Mouse (Mus musculus) lung, embryonic 15.5 days (tissue): ENCODE results near the gene Steap3. TPM values are rescaled to one million over a fixed set of nuclear protein-coding genes. Genes with fewer than 3 reads are reported as not detected.

ENCODE experiments used
- ATAC-seq: fragments of 200-750 bp; cut with Nextera tagmentation; 2 replicates; pipeline ENCODE4 v1.8.0; 2017; ENCODE audit warnings: moderate number of reproducible peaks, borderline replicate concordance; ENCODE audit not compliant: low FRiP score, low TSS enrichment; ENCODE audit errors: extremely low read depth
- H3K27ac ChIP-seq: fragments of 300-500 bp; sonication (generic); 2 replicates; pipeline ENCODE4 v1.5.1; 2015; ENCODE audit warnings: moderate library complexity, mild to moderate bottlenecking, inconsistent platforms
- H3K27me3 ChIP-seq: fragments of 300-500 bp; sonication (generic); 2 replicates; pipeline ENCODE4 v1.6.1; 2015; ENCODE audit warnings: inconsistent platforms
- H3K36me3 ChIP-seq: fragments of 300-500 bp; sonication (generic); 2 replicates; pipeline ENCODE4 v1.6.1; 2015; ENCODE audit warnings: inconsistent platforms
- H3K4me1 ChIP-seq: fragments of 300-500 bp; sonication (generic); 2 replicates; pipeline ENCODE4 v1.6.1; 2015; ENCODE audit warnings: inconsistent platforms
- H3K4me2 ChIP-seq: fragments of 300-500 bp; sonication (generic); 2 replicates; pipeline ENCODE4 v1.6.1; 2015; ENCODE audit warnings: inconsistent platforms, mild to moderate bottlenecking, moderate library complexity
- H3K4me3 ChIP-seq: fragments of 300-500 bp; sonication (generic); 2 replicates; pipeline ENCODE4 v1.5.1; 2015; ENCODE audit warnings: mild to moderate bottlenecking, inconsistent platforms
- H3K9ac ChIP-seq: fragments of 300-500 bp; sonication (generic); 2 replicates; pipeline ENCODE4 v1.6.1; 2015; ENCODE audit warnings: inconsistent platforms
- H3K9me3 ChIP-seq: fragments of 300-500 bp; sonication (generic); 2 replicates; pipeline ENCODE4 v1.6.1; 2016; ENCODE audit warnings: inconsistent platforms
- WGBS: fragments of 180-500 bp; shearing (Covaris S2); methylation state at CpG from one replicate; pipeline ENCODE4 v1.1.7; 2015; 5-methylcytosine and 5-hydroxymethylcytosine counted together
- polyA plus RNA-seq: library from polyadenylated mRNA; unstranded; fragments of >200 nt; fragmentation: Nextera tagmentation; extraction: Ambion mirVana; gene quantifications from 2 replicates; pipeline ENCODE4 v1.2.1, GENCODE M21; 2015

Gene Steap3
- polyA plus RNA-seq, 1 experiment from 2014 or later: 3.0 TPM

DNA sequence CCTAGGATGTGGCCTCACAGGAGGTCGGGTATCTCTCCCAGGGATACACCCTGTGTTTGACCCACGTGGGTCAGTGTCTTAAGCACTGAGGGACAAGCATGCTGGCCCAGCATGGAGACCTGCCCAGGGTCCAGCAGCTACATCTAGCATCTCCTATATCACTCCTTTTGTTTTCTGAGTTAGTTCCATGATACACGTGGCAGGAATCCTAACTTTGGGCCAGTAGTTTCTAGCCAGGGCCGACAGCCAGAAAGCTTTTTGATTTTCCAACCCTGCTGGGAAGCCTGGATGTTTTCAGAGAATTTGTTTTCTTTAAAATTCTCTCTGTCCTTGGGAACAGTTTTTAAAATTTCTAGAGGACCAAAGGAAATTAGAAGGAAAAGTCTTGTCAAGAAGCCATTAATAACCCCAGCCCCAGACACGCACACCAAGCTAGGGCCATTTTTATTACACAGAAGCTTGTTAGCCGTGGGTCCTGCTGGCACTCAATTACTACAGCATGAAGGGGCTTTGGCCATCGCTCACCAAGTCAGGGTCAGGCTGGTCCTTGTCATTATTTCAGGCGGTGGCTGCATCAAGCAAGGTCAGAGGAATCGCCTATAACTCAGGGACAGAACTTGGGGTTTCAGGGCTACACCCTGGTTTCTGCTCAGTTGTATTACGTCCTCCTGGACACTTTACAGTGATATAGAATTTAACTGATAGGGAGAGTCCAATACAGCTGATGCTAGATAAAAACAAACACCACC is 42.6 kb downstream of the Steap3 start:
- WGBS: 67% methylated on average over 10 of the region's 10 CpGs
- H3K9ac ChIP-seq: no peak overlapping the region
- H3K27me3 ChIP-seq: no peaks in the 10 kb centered on the region
- no peaks in the 10 kb centered on the region for H3K36me3 ChIP-seq
- no peak overlapping the region for H3K27ac ChIP-seq
- H3K4me1 ChIP-seq: no peaks in the 10 kb centered on the region
- H3K4me3 ChIP-seq: no peak overlapping the region
- H3K4me2 ChIP-seq: no peak overlapping the region
- no peak for ATAC-seq
- H3K9me3 ChIP-seq: no peaks in the 10 kb centered on the region

DNA sequence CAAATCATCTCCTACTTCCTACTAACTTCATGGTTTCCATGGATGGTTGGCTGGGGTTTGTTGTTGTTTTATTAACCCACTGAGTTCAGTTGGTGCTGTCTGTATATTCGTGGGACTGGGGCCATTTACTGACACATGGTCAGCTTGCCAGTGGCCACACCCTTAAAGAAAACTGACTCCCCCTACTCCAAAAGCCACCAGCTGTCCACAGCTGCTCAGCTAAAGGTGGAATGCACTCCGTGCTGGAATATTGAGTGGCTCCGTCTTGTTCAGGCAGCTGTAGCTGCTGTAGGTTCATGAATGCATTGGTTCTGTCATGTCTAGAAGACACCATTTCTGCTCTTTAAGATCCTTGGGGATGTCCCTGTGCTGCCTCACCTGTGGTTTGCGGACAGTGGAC is 48.9 kb downstream of the Steap3 start:
- Histone ChIP-seq H3K4me3 (no peak overlapping the region), H3K4me1 (peaks cover 6% of the 10 kb centered on the region), H3K9ac (no peak overlapping the region), H3K4me2 (no peak overlapping the region), H3K36me3 (no peaks in the 10 kb centered on the region), H3K27ac (no peak overlapping the region), H3K27me3 (no peaks in the 10 kb centered on the region), H3K9me3 (no peaks in the 10 kb centered on the region)
- 47% methylated on average over 4 of the region's 4 CpGs for WGBS
- no peak for ATAC-seq

- Histone ChIP-seq H3K27me3 (no peaks in the 10 kb centered on the region), H3K4me2 (no peak overlapping the region), H3K4me3 (no peak overlapping the region), H3K36me3 (no peaks in the 10 kb centered on the region), H3K27ac (peak overlapping the region; percentile 29; the same call in 1 of the 2 replicates), H3K9me3 (no peaks in the 10 kb centered on the region), H3K9ac (no peak overlapping the region), H3K4me1 (peaks cover 6% of the 10 kb centered on the region)
- 41% methylated on average over 2 of the region's 2 CpGs for WGBS
- peak; percentile 71; the same call in 1 of the 2 replicates for ATAC-seq
These were observed 51.2 kb downstream of the Steap3 start for GRCm38 (mm10) chr1:120221285-120221684.

GRCm38 (mm10) chr1:120220841-120221240 is 51.7 kb downstream of the Steap3 start:
- Histone ChIP-seq H3K36me3 (no peaks in the 10 kb centered on the region), H3K9me3 (no peaks in the 10 kb centered on the region), H3K4me1 (peaks cover 6% of the 10 kb centered on the region), H3K9ac (no peak overlapping the region), H3K4me2 (no peak overlapping the region), H3K4me3 (no peak overlapping the region), H3K27ac (peak overlapping the region; percentile 29; the same call in 1 of the 2 replicates), H3K27me3 (no peaks in the 10 kb centered on the region)
- 33% methylated on average over 6 of the region's 6 CpGs for WGBS
- ATAC-seq: peak; percentile 49; the same call in 1 of the 2 replicates

- Histone ChIP-seq H3K27ac (no peak overlapping the region), H3K27me3 (no peaks in the 10 kb centered on the region), H3K36me3 (no peaks in the 10 kb centered on the region), H3K9me3 (no peaks in the 10 kb centered on the region), H3K4me1 (peaks cover 6% of the 10 kb centered on the region; the same call in 1 of the 2 replicates), H3K9ac (no peak overlapping the region), H3K4me2 (no peak overlapping the region), H3K4me3 (no peak overlapping the region)
- no peak for ATAC-seq
- WGBS: 83% methylated on average over 11 of the region's 11 CpGs
These were observed 63.8 kb downstream of the Steap3 start for GRCm38 (mm10) chr1:120208502-120209230.

DNA sequence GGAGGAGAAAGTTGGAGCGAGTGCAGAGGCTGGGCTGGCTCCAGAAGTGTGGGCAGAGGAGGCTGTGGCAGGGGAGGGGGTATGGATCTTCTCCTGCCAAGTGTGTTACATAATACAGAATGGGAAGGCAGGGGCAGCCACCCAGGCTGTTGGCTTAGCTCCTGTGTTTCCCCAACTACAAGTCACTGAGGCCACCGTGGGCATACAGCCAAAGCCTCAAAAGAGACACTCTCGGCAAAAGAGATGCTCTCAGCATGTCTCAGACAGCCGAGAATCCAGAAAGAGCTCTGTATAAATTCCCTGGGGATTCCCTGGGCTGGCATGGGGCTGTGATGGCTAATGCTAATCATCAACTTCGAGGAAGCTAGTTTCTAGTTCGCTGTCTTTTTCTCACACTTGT is 64.9 kb downstream of the Steap3 start:
- H3K9me3 ChIP-seq: no peaks in the 10 kb centered on the region
- no peak overlapping the region for H3K4me3 ChIP-seq
- peak; percentile 65; the same call in 1 of the 2 replicates for ATAC-seq
- H3K4me2 ChIP-seq: no peak overlapping the region
- no peaks in the 10 kb centered on the region for H3K36me3 ChIP-seq
- H3K4me1 ChIP-seq: peaks cover 6% of the 10 kb centered on the region; the same call in 1 of the 2 replicates
- H3K27ac ChIP-seq: no peak overlapping the region
- WGBS: 41% methylated on average over 6 of the region's 6 CpGs
- H3K9ac ChIP-seq: no peak overlapping the region
- no peaks in the 10 kb centered on the region for H3K27me3 ChIP-seq

- Histone ChIP-seq H3K27ac (no peak overlapping the region), H3K27me3 (no peaks in the 10 kb centered on the region), H3K4me3 (no peak overlapping the region), H3K36me3 (no peaks in the 10 kb centered on the region), H3K4me2 (no peak overlapping the region), H3K9ac (no peak overlapping the region), H3K4me1 (peaks cover 6% of the 10 kb centered on the region; the same call in 1 of the 2 replicates), H3K9me3 (no peaks in the 10 kb centered on the region)
- ATAC-seq: no peak
- 61% methylated on average over 1 of the region's 1 CpGs for WGBS
These were observed 67.7 kb downstream of the Steap3 start for GRCm38 (mm10) chr1:120204834-120205233.

GRCm38 (mm10) chr1:120203836-120204235 is 68.7 kb downstream of the Steap3 start:
- no peak overlapping the region for H3K4me3 ChIP-seq
- no peak for ATAC-seq
- no peak overlapping the region for H3K4me2 ChIP-seq
- 65% methylated on average over 5 of the region's 5 CpGs for whole genome bisulfite sequencing
- no peaks in the 10 kb centered on the region for H3K9me3 ChIP-seq
- no peak overlapping the region for H3K27ac ChIP-seq
- H3K36me3 ChIP-seq: no peaks in the 10 kb centered on the region
- H3K27me3 ChIP-seq: no peaks in the 10 kb centered on the region
- H3K4me1 ChIP-seq: peaks cover 6% of the 10 kb centered on the region; the same call in 1 of the 2 replicates
- no peak overlapping the region for H3K9ac ChIP-seq

- WGBS: 60% methylated on average over 3 of the region's 3 CpGs
- no peak overlapping the region for H3K4me2 ChIP-seq
- no peak for ATAC-seq
These were observed 70.0 kb downstream of the Steap3 start for GRCm38 (mm10) chr1:120202542-120202941.

GRCm38 (mm10) chr1:120198942-120199341 is 73.6 kb downstream of the Steap3 start:
- no peak overlapping the region for H3K4me3 ChIP-seq
- H3K9ac ChIP-seq: no peak overlapping the region
- 69% methylated on average over 4 of the region's 4 CpGs for WGBS
- no peak overlapping the region for H3K4me2 ChIP-seq
- H3K36me3 ChIP-seq: no peaks in the 10 kb centered on the region
- H3K4me1 ChIP-seq: no peaks in the 10 kb centered on the region
- no peaks in the 10 kb centered on the region for H3K9me3 ChIP-seq
- H3K27me3 ChIP-seq: no peaks in the 10 kb centered on the region
- no peak for ATAC-seq
- H3K27ac ChIP-seq: no peak overlapping the region

More at GRCm38 (mm10) chr1:120202542-120202941, 70.0 kb downstream of the Steap3 start:
- Histone ChIP-seq H3K27me3 (no peaks in the 10 kb centered on the region), H3K4me1 (peaks cover 2% of the 10 kb centered on the region; the same call in 1 of the 2 replicates), H3K36me3 (no peaks in the 10 kb centered on the region), H3K27ac (no peak overlapping the region), H3K9ac (no peak overlapping the region), H3K9me3 (no peaks in the 10 kb centered on the region), H3K4me3 (no peak overlapping the region)

- Histone ChIP-seq H3K27me3 (no peaks in the 10 kb centered on the region), H3K4me3 (no peak overlapping the region), H3K4me2 (no peak overlapping the region), H3K4me1 (no peaks in the 10 kb centered on the region), H3K36me3 (no peaks in the 10 kb centered on the region), H3K9me3 (no peaks in the 10 kb centered on the region), H3K27ac (no peak overlapping the region), H3K9ac (no peak overlapping the region)
- WGBS: 45% methylated on average over 3 of the region's 3 CpGs
- ATAC-seq: no peak
These were observed 74.4 kb downstream of the Steap3 start for GRCm38 (mm10) chr1:120198151-120198550.

DNA sequence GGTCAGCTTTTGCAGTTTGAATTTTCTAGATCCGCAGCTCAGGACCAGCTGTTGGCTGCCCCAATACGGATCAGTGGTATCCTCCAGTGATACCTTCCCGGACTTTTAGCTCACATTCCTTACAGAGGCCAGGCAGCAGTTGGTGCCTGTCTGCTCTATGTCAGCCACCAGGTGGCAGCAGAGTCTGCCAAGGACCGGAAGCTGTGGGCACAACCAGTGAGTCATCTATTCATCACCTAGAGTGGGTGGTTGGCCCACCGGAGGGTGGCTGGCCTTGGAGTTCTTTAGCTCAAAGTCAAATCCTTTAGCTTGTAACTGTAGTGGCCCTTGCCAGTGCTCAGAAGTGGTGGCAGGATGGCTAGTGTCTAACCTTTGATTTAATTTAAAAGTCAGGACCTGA is 75.3 kb downstream of the Steap3 start:
- 14% methylated on average over 5 of the region's 5 CpGs for WGBS
- Histone ChIP-seq H3K4me3 (no peak overlapping the region), H3K4me2 (no peak overlapping the region), H3K27ac (no peak overlapping the region), H3K27me3 (no peaks in the 10 kb centered on the region), H3K4me1 (no peaks in the 10 kb centered on the region), H3K9ac (no peak overlapping the region), H3K9me3 (no peaks in the 10 kb centered on the region), H3K36me3 (no peaks in the 10 kb centered on the region)
- peak; percentile 57; the same call in 1 of the 2 replicates for ATAC-seq
